Mouse (Mus musculus) mouse trophoblast stem cell (cell line): ENCODE results near the gene Mylip.

Source experiments
- in situ Hi-C, 2 experiments: fragments of 300-500 bp; cut with MseI, MboI; formaldehyde crosslinking; loops; 2 replicates in 1 of 2; 3 replicates in 1 of 2; pipeline ENCODE4 v1.15.1; 2025

The Mylip gene

DNA sequence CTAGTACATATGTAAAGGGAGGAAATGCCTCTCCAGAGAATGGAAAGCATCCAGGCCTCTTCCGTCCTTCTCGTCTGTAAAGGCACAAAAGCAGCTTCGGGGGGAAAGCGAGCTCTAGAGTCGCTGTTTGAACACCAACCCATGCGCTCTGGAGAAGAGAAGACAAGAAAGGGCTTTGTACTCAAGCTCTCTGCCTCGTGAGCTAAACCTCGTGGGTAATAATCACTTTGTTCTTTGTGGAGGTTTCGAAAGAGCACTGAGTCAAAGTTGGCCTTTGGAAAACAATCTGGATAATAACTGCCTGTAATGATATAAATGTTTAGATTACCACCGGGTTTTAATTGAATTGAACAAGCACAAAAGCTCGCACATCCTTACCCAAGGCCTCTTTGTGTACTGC, 39.7 kb downstream of the Mylip start:
- in situ Hi-C loops = no loop called here

DNA sequence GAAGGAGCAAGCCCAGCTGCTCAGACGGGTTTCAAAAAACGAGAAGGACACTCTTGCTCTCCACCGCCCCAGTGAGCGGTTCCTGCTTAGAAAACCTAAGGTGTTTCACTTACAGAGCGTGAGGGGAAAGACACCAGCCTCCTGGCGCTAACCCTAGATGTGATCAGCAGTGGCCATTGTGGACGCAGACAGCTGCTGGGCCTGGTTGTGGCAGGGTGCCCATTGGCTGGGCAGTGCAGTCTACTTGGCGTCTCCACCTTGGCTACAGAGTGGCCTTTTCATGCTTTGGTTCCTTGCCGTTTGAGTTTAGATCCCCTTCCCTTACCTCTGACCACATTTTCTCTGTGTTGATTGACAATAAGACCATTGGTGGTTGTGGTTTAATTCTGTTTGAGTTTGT, 47.6 kb downstream of the Mylip start:
- in situ Hi-C loops = no loop called here

DNA sequence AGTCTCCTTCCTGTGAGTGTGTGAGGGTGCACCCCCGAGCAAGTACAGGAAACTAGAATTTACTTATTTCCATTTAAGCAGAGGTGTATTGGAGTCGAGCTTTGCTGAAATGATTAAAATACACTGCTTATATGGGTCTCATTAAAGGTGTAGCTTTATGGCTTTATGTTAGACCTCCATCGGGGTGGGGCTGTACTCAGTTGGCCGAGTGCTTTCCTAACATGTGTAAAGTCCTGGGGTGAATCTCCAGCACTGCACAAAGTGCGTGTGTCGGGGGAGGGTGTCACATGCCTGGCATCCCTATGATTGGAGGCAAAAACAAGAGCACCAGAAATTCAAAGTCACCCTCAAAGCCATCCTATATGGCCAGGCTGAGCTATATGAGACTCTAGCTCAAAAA, 49.3 kb downstream of the Mylip start:
- in situ Hi-C loops = no loop called here

DNA sequence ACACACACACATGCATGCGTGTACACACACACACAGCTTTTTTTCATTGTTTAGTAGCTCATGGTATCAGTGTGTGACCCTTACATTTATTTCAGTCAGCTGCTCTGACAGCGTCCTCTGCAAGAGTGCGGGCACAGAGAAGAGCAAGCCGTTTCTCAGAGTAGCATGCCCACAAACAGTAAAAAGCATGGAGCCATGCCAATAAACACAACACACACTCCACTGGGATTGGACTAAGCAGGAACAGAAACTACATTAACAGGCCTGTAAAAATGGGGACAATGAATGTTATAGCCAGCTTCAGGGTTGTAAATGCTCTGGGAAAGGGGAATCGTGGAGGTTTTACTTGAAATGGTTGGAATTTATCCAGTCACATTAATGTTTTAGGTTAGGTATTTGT, 50.7 kb downstream of the Mylip start:
- in situ Hi-C loops = no loop called here

DNA sequence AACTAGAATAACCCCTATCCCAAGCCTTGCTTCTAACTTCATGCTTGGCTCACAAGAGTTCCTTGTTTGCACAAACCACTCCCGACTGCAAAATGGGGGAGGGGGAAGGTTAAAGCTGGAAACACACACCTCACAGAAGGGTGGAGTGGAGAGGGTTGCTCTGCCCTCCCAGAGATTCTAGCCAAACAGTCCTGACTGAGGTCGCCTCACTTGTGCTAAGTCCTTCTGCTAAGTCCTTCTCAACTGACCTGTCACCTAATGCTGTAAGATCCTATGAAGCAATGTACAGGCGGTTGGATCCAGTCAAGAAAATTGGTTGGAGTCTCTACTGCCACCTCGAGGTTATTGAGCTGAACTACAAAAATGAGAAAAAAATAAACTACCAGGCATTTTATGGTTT, 52.9 kb downstream of the Mylip start:
- in situ Hi-C loops = no loop called here

DNA sequence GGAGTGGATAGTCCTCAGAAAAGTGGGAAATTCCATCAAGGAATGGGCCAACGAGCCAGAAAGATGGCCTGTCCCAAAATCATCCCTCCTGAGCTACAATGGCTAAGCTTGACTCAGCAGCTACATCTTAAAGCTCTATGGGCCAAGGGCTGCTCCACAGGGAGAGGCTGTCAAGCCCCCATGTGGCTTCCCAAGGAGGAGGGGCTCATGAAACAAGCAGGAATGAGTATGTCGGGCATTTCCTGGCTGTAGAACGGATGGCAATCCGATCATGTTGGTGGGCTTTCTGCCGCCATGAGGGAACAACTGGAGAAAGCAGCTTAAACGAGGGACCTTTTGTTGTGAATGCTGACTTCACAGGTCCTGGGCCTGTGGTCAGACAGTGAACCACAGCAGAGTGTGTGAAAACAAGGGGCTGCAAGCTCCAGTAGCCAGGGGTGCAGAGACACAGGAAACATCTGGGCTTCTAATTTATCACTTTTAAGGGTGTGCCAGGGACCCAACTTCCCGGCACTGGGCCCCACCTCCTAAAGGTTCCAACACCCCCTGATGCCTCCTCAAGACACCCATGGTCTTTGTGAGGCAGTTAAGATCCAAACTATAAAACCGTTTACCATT, 53.5 kb downstream of the Mylip start:
- in situ Hi-C loops = no loop called here

DNA sequence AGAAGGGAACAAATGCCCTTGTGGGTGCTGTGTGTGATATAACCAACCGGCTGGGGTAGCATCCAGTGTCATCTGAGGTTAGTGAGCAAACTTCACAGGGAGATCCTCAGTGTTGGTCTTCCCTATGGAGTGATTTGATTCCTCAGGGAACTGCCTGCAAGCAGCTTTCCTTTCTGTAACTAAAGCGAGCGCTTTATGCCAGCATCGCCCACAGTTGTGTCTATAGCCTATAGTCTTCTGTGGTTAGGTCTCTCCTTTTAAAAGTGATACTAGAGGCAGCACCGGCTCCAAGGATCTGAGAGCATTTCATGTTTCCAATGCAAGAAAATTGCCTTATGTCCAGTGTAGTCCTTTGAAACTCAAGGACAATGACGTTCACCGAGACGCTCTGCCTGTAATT, 54.7 kb downstream of the Mylip start:
- in situ Hi-C loops = no loop called here

DNA sequence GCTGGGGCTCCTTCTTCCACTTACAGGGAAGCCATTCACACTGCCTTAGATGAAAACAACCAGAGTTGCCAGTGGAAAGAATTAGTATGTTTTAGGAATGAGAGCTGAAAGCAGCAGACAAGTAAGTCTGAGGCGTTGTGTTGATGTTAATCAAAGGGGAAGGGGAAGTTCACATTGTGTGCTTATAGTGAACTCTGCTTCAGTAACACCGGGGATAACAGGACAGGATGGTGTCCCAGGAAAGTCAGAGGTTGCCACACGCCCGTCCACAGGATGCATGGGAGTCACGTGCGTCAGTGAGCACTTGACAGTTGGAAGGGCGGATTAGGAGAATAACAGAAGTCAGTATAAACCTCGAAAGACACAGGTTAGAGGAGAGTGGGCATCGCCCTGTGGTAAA, 55.1 kb downstream of the Mylip start:
- in situ Hi-C loops = no loop called here

DNA sequence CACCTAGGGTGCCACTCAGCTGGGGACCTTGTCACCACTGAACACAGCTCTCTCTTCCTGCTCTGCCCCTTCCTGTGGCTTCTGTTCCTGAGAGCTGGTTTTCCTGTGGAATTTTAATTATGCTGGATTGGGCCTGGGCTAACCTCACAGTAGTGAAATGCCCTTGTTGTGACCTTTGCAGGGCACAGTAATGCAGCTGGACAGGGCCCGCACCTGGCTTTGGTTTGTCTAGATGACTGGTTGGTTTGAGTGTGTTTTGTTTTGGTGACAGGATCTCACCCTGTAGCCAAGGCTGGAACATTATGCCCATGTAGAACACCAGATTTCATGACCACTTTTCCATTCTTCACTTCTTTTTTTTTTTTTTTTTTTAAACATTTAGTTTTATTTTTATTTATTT, 57.1 kb downstream of the Mylip start:
- in situ Hi-C loops = no loop called here

DNA sequence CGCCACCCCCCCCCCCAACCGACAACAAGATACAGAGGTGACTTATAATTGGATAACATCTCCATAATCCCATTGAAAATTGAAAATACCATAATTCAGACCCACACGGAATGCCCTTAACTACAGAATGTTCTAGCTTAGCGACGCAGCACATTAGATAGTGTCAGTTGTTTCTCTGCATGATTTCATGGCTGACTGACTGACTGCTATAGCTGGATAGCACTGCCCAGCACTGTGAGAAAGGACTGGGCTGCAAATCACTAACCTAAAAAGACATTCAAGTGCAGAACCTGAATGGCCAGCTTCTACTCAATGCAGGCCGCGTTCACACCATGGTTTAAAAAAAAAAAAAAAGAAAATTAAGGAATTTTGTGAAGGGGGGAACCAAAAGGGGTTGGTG, 62.9 kb downstream of the Mylip start:
- in situ Hi-C loops = loop anchor here in 1 of 2 experiments (10.0 kb wide), 1 partner anchor 428 kb away; no protein-coding TSS in a partner anchor

DNA sequence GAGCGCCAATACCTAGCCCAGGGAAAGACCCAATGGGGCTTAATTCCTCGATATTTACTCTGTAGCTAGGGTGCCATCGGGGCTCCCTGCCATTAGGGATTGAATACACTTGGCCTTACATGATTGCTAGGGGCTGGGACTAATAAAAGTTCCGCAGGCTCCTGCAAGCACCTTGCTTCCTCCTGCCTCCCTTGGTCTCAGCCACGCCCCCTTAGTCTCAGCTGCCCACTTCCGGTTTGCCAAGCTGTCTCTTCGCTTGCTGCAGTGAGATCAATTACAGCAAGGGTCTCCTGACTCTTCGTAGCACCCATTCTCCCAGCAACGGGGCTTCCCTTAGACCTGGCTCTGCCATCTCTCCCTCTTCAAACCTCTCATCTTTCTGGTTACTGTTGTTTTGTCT, 63.5 kb downstream of the Mylip start:
- in situ Hi-C loops = loop anchor here in 1 of 2 experiments (10.0 kb wide), 1 partner anchor 428 kb away; no protein-coding TSS in a partner anchor

DNA sequence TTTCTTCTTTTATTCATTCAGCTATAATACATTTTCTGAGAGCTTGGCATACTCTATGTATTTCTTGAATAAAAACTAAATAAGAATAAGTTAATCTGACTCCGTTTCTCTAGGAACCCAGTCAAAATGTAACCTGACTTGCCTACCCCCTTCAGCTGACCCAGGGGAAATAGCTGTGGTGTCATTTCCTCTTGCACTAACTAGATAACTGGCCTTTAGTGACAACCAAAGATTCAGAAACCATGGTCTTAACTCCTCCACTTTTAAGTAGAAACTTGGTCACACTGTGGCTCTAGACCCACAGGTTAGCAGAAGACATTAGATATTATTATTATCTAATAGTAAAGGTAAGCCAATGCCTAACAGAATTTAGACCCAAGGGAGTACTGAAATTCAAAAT, 64.5 kb downstream of the Mylip start:
- in situ Hi-C loops = loop anchor here in 1 of 2 experiments (10.0 kb wide), 1 partner anchor 429 kb away; no protein-coding TSS in a partner anchor

DNA sequence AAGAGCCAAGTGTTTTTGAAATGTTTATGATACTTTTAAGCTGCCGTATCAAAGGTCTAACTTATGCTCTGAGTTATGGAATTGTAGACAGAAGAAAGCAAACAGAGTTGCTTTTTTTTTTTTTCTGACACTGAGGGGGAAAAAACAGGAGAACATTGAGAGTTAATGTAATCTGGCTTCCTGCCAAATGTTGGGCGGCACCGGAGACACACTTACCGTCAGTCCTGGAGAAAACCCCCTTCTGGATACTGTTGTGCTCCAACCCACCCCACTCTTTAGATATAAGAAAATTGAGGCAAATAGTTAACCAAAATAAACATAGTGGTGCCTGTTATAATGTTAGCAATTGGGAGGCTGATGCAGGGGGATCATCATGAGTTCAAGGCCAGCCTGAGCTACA, 65.1 kb downstream of the Mylip start:
- in situ Hi-C loops = loop anchor here in 1 of 2 experiments (10.0 kb wide), 1 partner anchor 430 kb away; no protein-coding TSS in a partner anchor

DNA sequence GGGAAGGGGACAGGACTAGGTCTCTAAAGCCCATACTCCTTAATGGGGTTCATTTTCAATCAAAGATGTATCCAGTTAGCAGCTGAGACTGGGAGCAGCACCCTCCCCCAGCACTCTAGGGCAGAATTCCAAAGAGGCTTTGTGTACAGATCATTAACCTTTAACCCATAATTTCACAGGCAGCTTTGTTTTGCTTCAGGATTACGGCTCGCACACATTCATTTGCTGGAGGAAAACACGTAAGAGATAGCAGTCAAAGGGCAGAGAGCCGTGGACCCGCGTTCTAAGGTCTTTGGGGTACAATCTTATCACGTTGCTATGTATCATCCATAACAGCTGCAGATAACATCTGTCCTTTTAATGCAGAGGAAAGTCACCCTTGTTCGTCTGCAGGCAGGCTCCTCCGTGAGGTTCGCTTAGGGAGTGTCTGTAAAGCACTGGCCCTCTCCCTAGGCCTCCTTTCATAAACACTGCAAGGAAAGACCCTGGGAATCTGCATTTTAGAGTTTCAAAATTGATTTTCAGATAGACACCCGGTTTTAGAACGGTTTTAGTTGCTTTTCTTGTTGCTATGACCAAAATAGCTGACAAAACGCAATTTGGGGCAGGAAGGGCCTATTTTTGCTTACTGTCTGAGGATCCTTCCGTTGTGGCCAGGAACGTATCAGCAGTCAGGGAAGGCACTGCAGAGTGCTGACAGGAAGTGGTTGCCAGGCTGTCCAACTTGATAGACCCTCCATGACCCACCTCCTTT, 65.7 kb downstream of the Mylip start:
- in situ Hi-C loops = loop anchor here in 1 of 2 experiments (10.0 kb wide), 1 partner anchor 430 kb away; no protein-coding TSS in a partner anchor

DNA sequence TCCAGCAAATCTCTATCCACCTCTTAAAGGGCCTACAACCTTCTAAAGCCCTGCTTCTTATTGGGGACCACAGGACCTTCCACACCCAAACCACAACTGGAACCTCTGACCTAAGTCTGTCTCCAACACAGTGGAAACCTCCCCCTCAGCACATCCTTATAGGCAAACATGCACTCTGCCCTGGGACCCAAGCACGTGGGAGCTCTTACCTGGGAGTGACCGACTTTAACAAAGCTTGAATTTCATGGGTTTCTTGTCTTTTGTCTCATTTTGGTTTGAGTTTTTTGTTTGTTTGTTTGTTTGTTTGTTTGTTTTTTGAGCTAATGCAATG, 66.3 kb downstream of the Mylip start:
- in situ Hi-C loops = loop anchor here in 1 of 2 experiments (10.0 kb wide), 1 partner anchor 431 kb away; no protein-coding TSS in a partner anchor

DNA sequence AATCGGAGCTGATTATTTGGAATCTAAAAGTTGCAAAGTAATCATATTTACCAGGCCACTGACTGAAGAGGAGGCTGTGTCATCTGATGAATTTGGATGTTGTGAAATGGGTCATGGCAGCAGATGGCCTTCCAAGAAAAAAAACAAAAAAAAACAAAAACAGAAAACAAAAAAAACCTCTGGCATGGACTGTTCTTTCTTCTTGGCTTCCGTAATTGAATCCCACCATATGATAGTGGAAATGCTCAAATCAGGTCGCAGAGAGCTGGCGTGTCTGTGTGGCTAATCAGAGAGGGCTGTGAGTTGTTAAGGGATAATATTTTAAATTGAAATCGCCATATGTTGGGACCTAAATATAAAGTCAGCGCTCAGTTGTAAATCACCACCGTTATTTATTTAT, 67.9 kb downstream of the Mylip start:
- in situ Hi-C loops = loop anchor here in 1 of 2 experiments (10.0 kb wide), 1 partner anchor 433 kb away; no protein-coding TSS in a partner anchor

DNA sequence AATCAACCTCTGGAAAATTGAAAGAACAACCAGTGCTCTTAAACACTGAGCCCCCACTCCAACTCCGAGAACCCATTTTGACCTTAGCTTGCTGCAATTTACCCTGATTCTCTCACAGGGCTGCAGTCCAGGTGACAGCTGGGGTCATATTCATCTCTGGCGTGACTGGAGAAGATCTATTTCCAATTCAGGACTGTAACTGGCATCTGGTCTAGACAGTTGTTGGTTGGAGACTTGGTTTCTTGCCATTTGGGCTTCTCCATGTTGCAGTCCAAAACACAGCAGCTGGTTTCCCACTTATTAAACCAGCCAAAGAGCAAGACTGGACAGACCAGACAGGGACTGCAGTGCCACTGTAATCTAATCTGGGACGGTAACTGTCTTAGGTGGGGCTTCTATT, 70.6 kb downstream of the Mylip start:
- in situ Hi-C loops = no loop called here

DNA sequence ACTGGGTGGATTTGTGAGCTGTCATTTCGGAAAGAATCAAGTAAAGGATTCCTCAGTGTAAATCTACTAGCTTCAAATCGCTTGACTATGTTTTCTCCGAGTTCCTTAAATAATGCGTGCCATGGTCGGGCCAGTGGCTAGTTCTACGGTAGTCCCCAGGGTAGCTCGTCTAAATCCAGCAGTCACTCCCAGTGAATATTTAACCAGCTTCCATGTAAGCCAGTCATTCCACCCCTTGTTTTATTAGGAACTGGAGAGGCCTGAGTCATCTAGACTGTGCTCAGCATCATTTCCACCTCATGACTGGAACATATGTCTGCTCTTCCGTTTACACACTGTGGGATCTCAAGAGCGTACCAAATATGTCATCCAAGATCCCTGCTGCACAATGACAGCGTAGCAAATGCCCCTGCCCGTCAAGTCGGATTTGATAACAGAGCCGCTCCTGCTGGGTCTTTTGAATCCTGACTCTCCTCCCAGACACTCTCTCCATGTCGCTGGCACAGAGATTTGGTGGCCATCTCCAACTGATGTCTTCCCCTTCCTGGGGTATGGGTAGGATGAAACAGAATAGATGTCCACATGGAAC, 71.9 kb downstream of the Mylip start:
- in situ Hi-C loops = no loop called here
